Mouse (Mus musculus) myocyte (in vitro differentiated cells): ENCODE measurements around the gene Amigo1.

Experiments used
- POLR2AphosphoS2 ChIP-seq: IDR thresholded peaks from one replicate; pipeline ENCODE4 v1.6.1; 2011; ENCODE audit warnings: low read depth, control low read depth; ENCODE audit not compliant: insufficient read length
- REST ChIP-seq: IDR thresholded peaks from one replicate; pipeline ENCODE4 v1.6.1; 2011; ENCODE audit warnings: mild to moderate bottlenecking, control low read depth, moderate library complexity; ENCODE audit not compliant: insufficient read depth, insufficient read length
- TCF12 ChIP-seq: IDR thresholded peaks from one replicate; pipeline ENCODE4 v1.6.1; 2011; ENCODE audit warnings: mild to moderate bottlenecking, control low read depth; ENCODE audit not compliant: poor library complexity, insufficient read depth, severe bottlenecking

- TF ChIP-seq REST (no peak), TCF12 (no peak), POLR2AphosphoS2 (no peak)
Measured at GRCm38 (mm10) chr3:108199231-108199630, 13.1 kb downstream of the Amigo1 start.
